Mouse (Mus musculus) cerebellum, postnatal 14 days (tissue): ENCODE measurements around the gene Olfr410.

Experiments
- DNase-seq, 2 experiments: peaks; one replicate each; pipeline ENCODE4 v3.0.0; 2021; ENCODE audit warnings: mixed read lengths in 2 of 2

Olfr410 gene

GRCm38 (mm10) chr11:74337931-74338330 lies at the start of gene Olfr410:
Gene Olfr410 (minus strand): TSS chr11:74338031.
- DNase-seq: no peak

- DNase-seq: peak; percentile 53 to 69
Observed at GRCm38 (mm10) chr11:74387203-74387602, 49.4 kb upstream of the Olfr410 start.

- DNase-seq: no peak
Observed at GRCm38 (mm10) chr11:74385674-74386073, 47.8 kb upstream of the Olfr410 start.

DNA sequence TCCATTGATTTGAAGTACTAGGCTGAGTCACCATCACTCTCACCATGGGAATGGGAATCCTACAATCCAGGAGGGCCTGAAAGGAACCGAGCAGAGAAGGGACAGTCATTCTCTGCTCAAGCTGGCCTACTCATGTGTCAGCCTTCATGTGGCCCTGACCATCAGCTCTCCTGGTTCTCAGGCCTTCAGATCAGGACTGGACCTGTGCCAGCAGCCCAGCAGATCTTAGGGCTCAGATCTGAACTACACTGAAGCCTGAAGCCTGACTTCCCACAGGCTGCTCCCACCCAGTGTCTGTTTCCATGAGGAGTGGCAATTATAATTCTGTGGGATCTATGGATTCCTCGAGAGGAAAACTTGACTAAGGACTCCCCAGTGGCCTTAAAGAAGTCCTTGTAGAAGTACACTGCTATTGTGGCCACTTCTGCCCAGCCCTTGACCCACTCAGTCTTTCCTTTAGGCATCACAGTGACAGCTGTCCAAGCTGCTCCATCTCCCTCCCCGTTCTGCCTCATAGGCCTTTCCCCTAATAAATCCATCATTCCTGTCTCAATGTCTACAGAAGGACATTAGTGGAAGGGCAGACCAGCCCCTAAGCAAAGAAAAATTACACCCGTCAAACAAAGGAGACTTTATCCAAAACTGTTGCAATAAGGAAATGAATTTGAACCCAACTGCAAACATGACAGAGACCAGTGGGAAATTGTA lies 41.5 kb upstream of the Olfr410 start:
- no peak for DNase-seq

GRCm38 (mm10) chr11:74376847-74377246 lies 39.0 kb upstream of the Olfr410 start:
- peak; percentile 82 to 85 for DNase-seq

DNA sequence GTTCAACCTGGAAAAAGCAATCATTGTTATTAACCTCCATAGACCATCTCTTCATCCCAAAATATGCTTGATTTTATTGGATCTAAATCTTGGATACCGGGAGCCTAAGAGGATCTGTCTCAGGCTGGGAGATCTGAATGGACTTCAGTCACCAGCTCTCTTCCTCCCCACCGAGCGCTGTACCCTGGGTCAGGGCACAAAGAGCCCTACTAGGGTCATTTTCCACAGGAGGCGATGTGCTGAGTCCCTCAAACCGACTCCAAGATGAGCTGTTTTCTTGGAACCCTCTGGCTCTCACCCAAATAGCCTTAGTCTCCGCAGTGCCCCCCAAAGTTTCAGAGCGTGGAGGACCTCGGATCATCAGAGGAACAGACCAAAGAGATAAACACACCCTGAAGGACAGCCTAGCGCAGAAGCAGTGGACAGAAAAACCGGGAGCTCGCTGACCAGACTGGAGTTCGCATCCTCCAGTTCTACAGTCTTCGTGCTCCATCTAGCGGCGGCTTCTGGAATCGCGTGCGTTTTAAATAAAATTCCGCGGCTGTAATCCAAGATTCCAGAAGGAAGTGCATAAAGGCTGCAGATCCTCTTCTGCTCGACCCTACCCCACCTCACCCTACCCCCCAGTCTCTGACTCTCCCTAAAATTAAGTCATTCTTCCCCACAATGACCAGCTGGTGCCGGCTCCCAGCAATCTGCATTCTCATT lies 33.7 kb upstream of the Olfr410 start:
- peak; percentile 89 to 91 for DNase-seq

GRCm38 (mm10) chr11:74361769-74362168 lies 23.9 kb upstream of the Olfr410 start, which contains the start of gene Olfr412:
Gene Olfr412 (plus strand): TSS chr11:74362069.
- DNase-seq: no peak

- no peak for DNase-seq
Observed at GRCm38 (mm10) chr11:74352550-74352949, 14.7 kb upstream of the Olfr410 start, which contains the start of gene Olfr411. Gene Olfr411 (minus strand): TSS chr11:74352650.

GRCm38 (mm10) chr11:74328781-74329180 lies 9.1 kb downstream of the Olfr410 start:
- DNase-seq: no peak

DNA sequence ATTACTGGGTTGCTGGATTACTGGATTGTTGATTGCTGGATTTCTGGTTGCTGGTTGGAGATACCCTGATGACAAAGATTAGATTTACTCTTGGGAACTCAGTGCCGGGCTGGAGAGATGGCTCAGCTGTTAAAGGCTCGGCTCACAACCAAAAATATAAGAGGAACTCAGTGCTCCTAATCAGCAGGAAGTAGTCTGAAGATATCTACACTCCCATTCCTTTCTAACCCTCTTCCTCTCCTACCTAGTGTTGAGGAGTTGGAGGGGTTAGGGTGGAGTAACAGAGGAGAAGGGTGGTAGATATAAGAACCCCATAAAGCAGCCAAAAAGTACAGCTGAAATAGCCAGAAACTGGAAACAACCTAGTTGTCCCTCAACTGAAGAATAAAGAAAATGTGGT lies 11.8 kb downstream of the Olfr410 start:
- DNase-seq: no peak

DNA sequence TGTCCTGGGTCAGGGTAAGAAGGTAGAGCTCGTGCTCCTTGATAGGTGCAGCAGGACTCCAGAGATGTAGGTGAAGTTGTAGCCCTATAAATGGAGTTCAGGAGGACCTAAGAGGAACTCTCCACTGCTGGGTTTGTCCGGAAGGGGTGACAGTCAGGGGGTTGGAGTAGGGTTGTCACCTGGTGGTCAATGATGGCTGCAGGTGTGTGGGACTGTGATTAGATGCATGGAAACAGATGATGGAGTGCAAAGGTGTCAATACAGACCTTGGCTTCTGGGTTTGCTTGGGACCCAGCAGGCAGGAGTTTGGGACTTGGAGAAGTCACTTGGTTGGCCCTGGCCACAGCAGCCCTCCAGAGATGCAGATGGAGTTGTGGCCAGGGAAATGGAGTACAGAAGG lies 50.6 kb downstream of the Olfr410 start:
- no peak for DNase-seq

- no peak for DNase-seq
Observed at GRCm38 (mm10) chr11:74283436-74283835, 54.4 kb downstream of the Olfr410 start, which contains the start of gene Olfr59. Gene Olfr59 (plus strand): TSS chr11:74283736.
